13 mouse cellular contexts compared by ENCODE assay signal in the genomic region with DNA sequence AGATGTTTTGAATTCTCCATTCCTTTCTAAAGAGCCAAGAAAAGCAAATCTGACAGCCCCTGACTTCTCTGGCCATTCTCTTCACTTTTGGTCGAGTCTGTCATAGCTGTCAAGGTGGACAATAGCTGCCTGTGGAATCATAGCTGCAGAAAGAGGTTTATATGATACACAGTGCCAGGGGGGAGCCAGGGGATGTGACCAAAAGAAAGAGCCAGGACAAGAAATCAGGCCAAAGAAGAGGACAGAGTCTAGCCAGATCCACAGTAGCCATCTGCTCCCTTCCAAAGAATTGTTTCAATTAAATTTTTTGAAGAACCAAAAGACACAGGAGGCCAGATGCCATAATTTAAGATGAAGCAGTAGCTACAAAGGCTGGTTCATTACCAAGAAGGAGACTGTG. TPM values are rescaled to one million over a fixed set of nuclear protein-coding genes. Genes with fewer than 3 reads are reported as not detected.
DNase-seq lines count a peak whose midpoint lies in the region.
"Had no signal": no experiment of that assay in that cellular context is flagged by ENCODE, and none has a peak within 500 bp of the region (broad histone marks: within the 10 kb centered on the region; RNA-seq: fewer than 3 reads in every experiment).

No protein-coding gene starts in this region.

- intact Hi-C loops in left cerebral cortex, postnatal 4 days (cut with DNase I), result no loop called here

- peak; percentile 65 to 68 for DNase-seq in cerebellum, postnatal 10 days
- no peak for DNase-seq in cerebellum, adult 11 months
- DNase-seq in cerebellum, postnatal 25 days, result peak; percentile 10 to 14
- no peak for DNase-seq in cerebellum, adult 9-11 months
- DNase-seq in left cerebral cortex, postnatal 4 days, result peak; percentile 8
- DNase-seq in left cerebral cortex, adult 8-10 months (ENCODE audit: low spot score in 2 of 2), result no peak
- DNase-seq: adrenal gland, adult 8-10 months; adrenal gland, postnatal 14 days; adrenal gland, postnatal 36 days; B cell, adult 2 months; cerebellum, adult 9-10 months; forebrain, postnatal 0 days had no signal

RNA-seq across cellular contexts. Expression of gene Chst2, which starts 30.6 kb away (rescaled TPM):
- 10 to 100 TPM; 53.2 to 63.3 TPM for total RNA-seq in left cerebral cortex, postnatal 4 days (2021)
- total RNA-seq in left cerebral cortex, adult 8-10 months (2022), result 10 to 100 TPM; 63.9 to 66.7 (median 66.2) TPM
- total RNA-seq: CH12.LX had no signal

Comparison
In these comparisons a context has a peak if more than half of its experiments do, and no peak if none do; other contexts are left out.
1. DNase-seq: peak in cerebellum, postnatal 10 days (2 of 2), cerebellum, postnatal 25 days (2 of 2) and left cerebral cortex, postnatal 4 days (single experiment); none in cerebellum, adult 11 months (single experiment), cerebellum, adult 9-11 months (single experiment) and left cerebral cortex, adult 8-10 months (0 of 2).